Mouse (Mus musculus): ENCODE measurements around the gene Tmem117. TPM values are rescaled to one million over a fixed set of nuclear protein-coding genes. Genes with fewer than 3 reads are reported as not detected.

Gene Tmem117
- polyA plus RNA-seq, 1 experiment from 2014 or later = 4.6 TPM

DNA sequence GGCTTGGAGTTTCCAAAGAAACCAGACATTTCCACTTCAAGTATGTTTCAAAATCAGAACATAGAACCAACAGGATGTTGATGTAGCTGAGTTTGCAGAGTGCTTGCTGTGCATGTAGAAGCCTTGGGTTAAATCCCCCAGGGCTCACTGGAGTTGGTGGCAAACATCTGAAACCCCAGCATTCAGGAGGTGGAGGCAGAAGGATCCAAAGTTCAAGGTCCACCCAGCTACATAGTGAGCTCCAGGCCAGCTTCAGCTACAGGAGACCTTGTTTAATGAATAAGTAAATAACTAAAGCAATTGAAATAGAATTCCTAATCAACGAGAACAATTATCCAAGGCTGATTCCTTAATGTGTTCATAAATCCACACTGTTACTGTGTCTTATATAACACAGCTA, 35.4 kb upstream of the Tmem117 start:
- Histone ChIP-seq H3K9ac (ENCODE audit: low read length) (no peak overlapping the region), H3K4me1 (ENCODE audit: control insufficient read depth, insufficient read depth, low read length) (0 out of 2 replicates have a peak, but pooled peaks cover 2% of the 10 kb centered on the region), H3K9me3 (replicated peaks; ENCODE audit: control insufficient read depth, low read length) (no peaks in the 10 kb centered on the region), H3K36me3 (ENCODE audit: control insufficient read depth, insufficient read depth, low read length) (no peaks in the 10 kb centered on the region), H3K4me3 (replicated peaks; ENCODE audit: low read length) (no peak overlapping the region), H3K27me3 (ENCODE audit: control insufficient read depth, insufficient read depth, low read length) (no peaks in the 10 kb centered on the region), H3K27ac (ENCODE audit: low read length) (no peak overlapping the region), H3K4me2 (ENCODE audit: low read depth, low read length) (no peak overlapping the region)
- ATAC-seq (ENCODE audit: insufficient read depth, low FRiP score) = no peak
- 61% methylated on average over 1 of the region's 1 CpGs for WGBS

DNA sequence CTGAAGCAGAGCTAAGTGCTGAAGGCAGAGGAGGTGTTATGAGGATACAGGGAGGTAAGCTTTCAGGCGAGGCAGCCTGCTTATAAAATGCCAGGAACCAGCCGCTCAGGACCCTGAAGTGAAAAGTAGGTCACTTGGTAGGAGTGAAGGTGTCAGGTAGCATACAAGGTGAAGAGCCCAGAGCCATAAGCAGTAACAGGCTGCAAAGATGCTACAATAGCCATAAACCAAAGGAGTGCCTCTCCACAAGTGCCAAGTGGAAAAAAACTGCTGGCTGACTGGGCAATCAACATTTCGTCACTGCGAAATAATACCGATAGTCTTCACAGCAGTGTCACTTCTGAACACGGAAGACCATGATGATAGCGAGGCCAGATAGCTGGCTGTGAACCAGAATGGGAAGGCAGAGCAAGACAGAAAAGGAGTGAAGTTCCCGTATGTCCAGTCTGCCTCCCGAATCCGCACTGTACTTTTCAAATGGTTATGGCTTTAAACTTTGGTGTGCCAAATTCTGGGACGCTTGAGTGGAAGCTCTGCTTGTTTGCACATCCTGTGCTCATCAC, 28.8 kb upstream of the Tmem117 start:
- Histone ChIP-seq H3K9me3 (replicated peaks; ENCODE audit: control insufficient read depth, low read length) (no peaks in the 10 kb centered on the region), H3K4me2 (ENCODE audit: low read depth, low read length) (no peak overlapping the region), H3K27ac (ENCODE audit: low read length) (no peak overlapping the region), H3K36me3 (ENCODE audit: control insufficient read depth, insufficient read depth, low read length) (no peaks in the 10 kb centered on the region), H3K4me1 (ENCODE audit: control insufficient read depth, insufficient read depth, low read length) (no peaks in the 10 kb centered on the region), H3K27me3 (ENCODE audit: control insufficient read depth, insufficient read depth, low read length) (no peaks in the 10 kb centered on the region), H3K9ac (ENCODE audit: low read length) (no peak overlapping the region), H3K4me3 (replicated peaks; ENCODE audit: low read length) (no peak overlapping the region)
- ATAC-seq (ENCODE audit: insufficient read depth, low FRiP score) = no peak
- 80% methylated on average over 11 of the region's 11 CpGs for WGBS

GRCm38 (mm10) chr15:94601339-94601738, 27.7 kb upstream of the Tmem117 start:
- no peaks in the 10 kb centered on the region for H3K27me3 ChIP-seq (ENCODE audit: control insufficient read depth, insufficient read depth, low read length)
- WGBS = 19% methylated on average over 3 of the region's 3 CpGs
- no peak overlapping the region for H3K9ac ChIP-seq (ENCODE audit: low read length)
- no peaks in the 10 kb centered on the region for H3K9me3 ChIP-seq (replicated peaks; ENCODE audit: control insufficient read depth, low read length)
- H3K27ac ChIP-seq (ENCODE audit: low read length) = no peak overlapping the region
- no peaks in the 10 kb centered on the region for H3K4me1 ChIP-seq (ENCODE audit: control insufficient read depth, insufficient read depth, low read length)
- H3K36me3 ChIP-seq (ENCODE audit: control insufficient read depth, insufficient read depth, low read length) = no peaks in the 10 kb centered on the region
- H3K4me3 ChIP-seq (replicated peaks; ENCODE audit: low read length) = no peak overlapping the region
- no peak for ATAC-seq (ENCODE audit: insufficient read depth, low FRiP score)
- no peak overlapping the region for H3K4me2 ChIP-seq (ENCODE audit: low read depth, low read length)

DNA sequence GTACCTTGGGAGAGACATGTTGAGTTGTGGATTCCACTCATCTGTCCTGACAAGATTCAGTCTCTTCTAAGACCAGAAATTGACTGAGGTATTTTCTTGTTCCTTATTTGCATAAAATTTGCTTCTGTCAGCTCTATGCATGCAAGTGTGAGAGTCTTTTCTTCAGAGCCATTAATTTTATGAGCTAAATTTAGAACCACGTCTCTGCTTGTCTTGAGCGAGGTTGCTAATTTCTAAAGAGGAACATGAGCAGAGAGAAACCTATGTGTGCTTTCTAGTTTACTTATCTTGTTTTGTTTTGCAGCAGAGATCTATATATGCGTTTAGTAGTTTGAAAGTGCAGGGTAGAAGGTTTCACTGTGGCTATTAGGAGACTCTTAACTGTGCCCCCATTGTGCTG, 26.6 kb upstream of the Tmem117 start:
- 61% methylated on average over 3 of the region's 3 CpGs for WGBS
- Histone ChIP-seq H3K27me3 (ENCODE audit: control insufficient read depth, insufficient read depth, low read length) (no peaks in the 10 kb centered on the region), H3K9me3 (replicated peaks; ENCODE audit: control insufficient read depth, low read length) (no peaks in the 10 kb centered on the region), H3K27ac (ENCODE audit: low read length) (no peak overlapping the region), H3K9ac (ENCODE audit: low read length) (no peak overlapping the region), H3K4me3 (replicated peaks; ENCODE audit: low read length) (no peak overlapping the region), H3K4me2 (ENCODE audit: low read depth, low read length) (no peak overlapping the region), H3K36me3 (ENCODE audit: control insufficient read depth, insufficient read depth, low read length) (no peaks in the 10 kb centered on the region), H3K4me1 (ENCODE audit: control insufficient read depth, insufficient read depth, low read length) (no peaks in the 10 kb centered on the region)
- no peak for ATAC-seq (ENCODE audit: insufficient read depth, low FRiP score)

- Histone ChIP-seq H3K4me1 (ENCODE audit: control insufficient read depth, insufficient read depth, low read length) (no peaks in the 10 kb centered on the region), H3K27me3 (ENCODE audit: control insufficient read depth, insufficient read depth, low read length) (no peaks in the 10 kb centered on the region), H3K9ac (ENCODE audit: low read length) (no peak overlapping the region), H3K36me3 (ENCODE audit: control insufficient read depth, insufficient read depth, low read length) (no peaks in the 10 kb centered on the region), H3K27ac (ENCODE audit: low read length) (no peak overlapping the region), H3K4me2 (ENCODE audit: low read depth, low read length) (no peak overlapping the region), H3K9me3 (replicated peaks; ENCODE audit: control insufficient read depth, low read length) (no peaks in the 10 kb centered on the region), H3K4me3 (replicated peaks; ENCODE audit: low read length) (no peak overlapping the region)
- ATAC-seq (ENCODE audit: insufficient read depth, low FRiP score) = no peak
- 93% methylated on average over 8 of the region's 8 CpGs for WGBS
Observed at GRCm38 (mm10) chr15:94607768-94608167, 21.3 kb upstream of the Tmem117 start.

DNA sequence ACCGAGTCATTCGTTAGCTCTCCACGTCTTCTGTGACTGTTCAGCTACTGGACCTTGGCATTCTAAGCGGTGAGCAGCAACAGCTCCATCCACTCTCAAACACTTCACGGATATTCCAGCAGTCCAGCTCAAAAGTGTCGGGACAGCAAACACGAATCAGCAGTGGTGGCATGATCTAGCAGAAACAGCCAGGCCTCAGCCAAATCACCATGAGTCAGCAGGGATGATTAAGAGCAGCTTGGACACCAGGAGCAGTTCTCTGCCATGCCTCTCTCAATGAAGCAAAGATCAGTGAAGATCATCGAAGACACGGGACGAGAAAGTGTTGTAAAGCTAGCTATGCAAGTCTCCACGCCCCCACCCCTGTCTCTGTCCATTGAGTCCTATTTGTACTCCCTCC, 13.0 kb upstream of the Tmem117 start:
- 91% methylated on average over 11 of the region's 11 CpGs for WGBS
- no peak for ATAC-seq (ENCODE audit: insufficient read depth, low FRiP score)

GRCm38 (mm10) chr15:94620909-94621308, 8.1 kb upstream of the Tmem117 start:
- H3K4me1 ChIP-seq (ENCODE audit: control insufficient read depth, insufficient read depth, low read length) = no peaks in the 10 kb centered on the region
- H3K4me2 ChIP-seq (ENCODE audit: low read depth, low read length) = no peak overlapping the region
- no peaks in the 10 kb centered on the region for H3K27me3 ChIP-seq (ENCODE audit: control insufficient read depth, insufficient read depth, low read length)
- no peak overlapping the region for H3K27ac ChIP-seq (ENCODE audit: low read length)
- no peak overlapping the region for H3K4me3 ChIP-seq (replicated peaks; ENCODE audit: low read length)
- H3K36me3 ChIP-seq (ENCODE audit: control insufficient read depth, insufficient read depth, low read length) = no peaks in the 10 kb centered on the region
- no peaks in the 10 kb centered on the region for H3K9me3 ChIP-seq (replicated peaks; ENCODE audit: control insufficient read depth, low read length)
- no peak for ATAC-seq (ENCODE audit: insufficient read depth, low FRiP score)
- H3K9ac ChIP-seq (ENCODE audit: low read length) = no peak overlapping the region

More for the DNA sequence above, 13.0 kb upstream of the Tmem117 start:
- no peaks in the 10 kb centered on the region for H3K9me3 ChIP-seq (replicated peaks; ENCODE audit: control insufficient read depth, low read length)
- no peak overlapping the region for H3K4me3 ChIP-seq (replicated peaks; ENCODE audit: low read length)
- H3K9ac ChIP-seq (ENCODE audit: low read length) = no peak overlapping the region
- H3K4me1 ChIP-seq (ENCODE audit: control insufficient read depth, insufficient read depth, low read length) = no peaks in the 10 kb centered on the region
- H3K27me3 ChIP-seq (ENCODE audit: control insufficient read depth, insufficient read depth, low read length) = no peaks in the 10 kb centered on the region
- H3K27ac ChIP-seq (ENCODE audit: low read length) = no peak overlapping the region
- no peaks in the 10 kb centered on the region for H3K36me3 ChIP-seq (ENCODE audit: control insufficient read depth, insufficient read depth, low read length)
- no peak overlapping the region for H3K4me2 ChIP-seq (ENCODE audit: low read depth, low read length)

DNA sequence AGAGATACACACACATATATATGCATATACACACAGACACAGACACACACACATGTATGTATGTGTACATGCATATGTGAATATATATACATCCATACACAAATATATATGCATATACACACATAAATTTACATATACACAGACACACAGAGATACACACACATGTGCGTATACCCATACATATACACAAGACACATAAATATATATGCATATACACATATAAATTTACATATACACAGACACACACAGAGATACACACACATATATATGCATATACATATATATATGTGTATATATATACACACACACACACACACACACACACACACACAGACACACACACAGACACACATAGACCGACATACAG, 586 bp upstream of the Tmem117 start:
- Histone ChIP-seq H3K4me3 (replicated peaks; ENCODE audit: low read length) (peak overlapping the region; percentile 59), H3K27ac (ENCODE audit: low read length) (no peak overlapping the region), H3K4me1 (ENCODE audit: control insufficient read depth, insufficient read depth, low read length) (no peaks in the 10 kb centered on the region), H3K27me3 (ENCODE audit: control insufficient read depth, insufficient read depth, low read length) (peaks cover 16% of the 10 kb centered on the region), H3K9ac (ENCODE audit: low read length) (peak overlapping the region; percentile 76; the same call in 1 of the 2 replicates), H3K4me2 (ENCODE audit: low read depth, low read length) (peak overlapping the region; percentile 99), H3K36me3 (ENCODE audit: control insufficient read depth, insufficient read depth, low read length) (no peaks in the 10 kb centered on the region), H3K9me3 (replicated peaks; ENCODE audit: control insufficient read depth, low read length) (no peaks in the 10 kb centered on the region)
- no peak for ATAC-seq (ENCODE audit: insufficient read depth, low FRiP score)
- 53% methylated on average over 2 of the region's 2 CpGs for WGBS

DNA sequence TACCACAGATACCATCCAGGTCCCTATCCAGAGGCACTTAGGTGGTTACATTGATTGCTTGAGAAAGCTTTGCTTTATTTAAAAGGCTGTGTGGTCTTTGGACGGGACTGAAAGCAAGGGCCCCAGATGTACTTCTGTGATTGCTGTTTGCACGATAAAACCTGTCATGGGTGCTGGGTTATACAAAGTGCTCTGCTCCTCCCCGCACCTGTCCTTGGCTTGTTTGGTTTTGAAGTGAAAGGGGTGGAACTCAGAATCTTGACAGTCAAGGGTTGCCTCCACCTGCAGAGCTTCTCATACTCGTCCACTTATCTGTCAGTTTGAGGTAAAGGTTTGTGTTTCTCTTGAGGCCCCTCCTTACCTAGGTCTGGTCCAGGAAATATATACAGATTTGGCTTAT, 1.5 kb downstream of the Tmem117 start:
- Histone ChIP-seq H3K4me1 (ENCODE audit: control insufficient read depth, insufficient read depth, low read length) (no peaks in the 10 kb centered on the region), H3K9ac (ENCODE audit: low read length) (no peak overlapping the region), H3K9me3 (replicated peaks; ENCODE audit: control insufficient read depth, low read length) (no peaks in the 10 kb centered on the region), H3K4me3 (replicated peaks; ENCODE audit: low read length) (no peak overlapping the region), H3K27ac (ENCODE audit: low read length) (no peak overlapping the region), H3K4me2 (ENCODE audit: low read depth, low read length) (no peak overlapping the region), H3K27me3 (ENCODE audit: control insufficient read depth, insufficient read depth, low read length) (peaks cover 16% of the 10 kb centered on the region), H3K36me3 (ENCODE audit: control insufficient read depth, insufficient read depth, low read length) (no peaks in the 10 kb centered on the region)
- ATAC-seq (ENCODE audit: insufficient read depth, low FRiP score) = no peak
- WGBS = 56% methylated on average over 4 of the region's 4 CpGs

DNA sequence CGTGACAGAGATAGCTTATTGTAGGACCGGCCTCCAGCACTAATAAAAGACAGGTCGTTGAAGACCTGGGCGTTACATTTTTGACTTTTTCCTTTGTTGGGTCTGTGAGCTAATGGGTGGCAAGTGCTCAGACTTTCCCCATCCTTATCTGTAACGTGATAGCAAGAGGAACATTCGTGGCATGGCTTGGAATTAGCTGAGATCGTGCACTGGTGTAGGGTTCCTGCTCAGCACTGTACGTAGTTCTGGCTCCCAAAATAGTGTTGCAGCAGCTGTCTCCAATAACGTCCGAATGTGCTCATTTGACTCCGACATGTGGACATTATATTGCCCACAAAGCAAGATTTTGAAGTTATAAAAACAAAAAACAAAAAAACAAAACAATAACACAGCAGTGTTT, 5.5 kb downstream of the Tmem117 start:
- ATAC-seq (ENCODE audit: insufficient read depth, low FRiP score) = no peak
- H3K4me1 ChIP-seq (ENCODE audit: control insufficient read depth, insufficient read depth, low read length) = no peaks in the 10 kb centered on the region
- 65% methylated on average over 11 of the region's 11 CpGs for WGBS
- peaks cover 12% of the 10 kb centered on the region for H3K27me3 ChIP-seq (ENCODE audit: control insufficient read depth, insufficient read depth, low read length)
- no peaks in the 10 kb centered on the region for H3K9me3 ChIP-seq (replicated peaks; ENCODE audit: control insufficient read depth, low read length)
- H3K4me2 ChIP-seq (ENCODE audit: low read depth, low read length) = no peak overlapping the region
- H3K4me3 ChIP-seq (replicated peaks; ENCODE audit: low read length) = no peak overlapping the region
- H3K27ac ChIP-seq (ENCODE audit: low read length) = no peak overlapping the region
- H3K9ac ChIP-seq (ENCODE audit: low read length) = no peak overlapping the region
- no peaks in the 10 kb centered on the region for H3K36me3 ChIP-seq (ENCODE audit: control insufficient read depth, insufficient read depth, low read length)

Measured in stomach, embryonic 16.5 days (tissue).